Mouse (Mus musculus): ENCODE data around the gene Gcnt2.

- TF ChIP-seq CTCF (IDR thresholded peaks at IDR 0.05; ENCODE audit: borderline replicate concordance, control insufficient read depth, extremely low read depth, insufficient read depth, low read length, poor library complexity) = no peak
- no peak for TF ChIP-seq POLR2A (IDR thresholded peaks at IDR 0.05; ENCODE audit: control insufficient read depth, extremely low read depth, insufficient read depth, low read length, poor library complexity)
Measured at GRCm38 (mm10) chr13:40843418-40844067, 16.0 kb upstream of the Gcnt2 start.

Data from thymus, adult 2 months (tissue).